Mouse (Mus musculus) limb, embryonic 10.5 days (tissue): ENCODE data around the gene Cdk5rap3. TPM values are rescaled to one million over a fixed set of nuclear protein-coding genes. Genes with fewer than 3 reads are reported as not detected.

Experiments used
- DNase-seq: peaks from one replicate; pipeline ENCODE4 v3.0.0-alpha.2; 2017; ENCODE audit warnings: low spot score
- H3K27ac ChIP-seq: fragments of 300-500 bp; sonication (generic); 2 replicates; pipeline ENCODE4 v1.5.1; 2016; ENCODE audit warnings: mild to moderate bottlenecking
- H3K27me3 ChIP-seq: fragments of 300-500 bp; sonication (generic); 2 replicates; pipeline ENCODE4 v1.6.1; 2016; ENCODE audit warnings: low read depth, mild to moderate bottlenecking; ENCODE audit not compliant: poor library complexity, severe bottlenecking
- H3K36me3 ChIP-seq: fragments of 300-500 bp; sonication (generic); 2 replicates; pipeline ENCODE4 v1.6.1; 2016; ENCODE audit warnings: mild to moderate bottlenecking, moderate library complexity
- H3K4me1 ChIP-seq: fragments of 300-500 bp; sonication (generic); 2 replicates; pipeline ENCODE4 v1.6.1; 2016
- H3K4me3 ChIP-seq: fragments of 300-500 bp; sonication (generic); 2 replicates; pipeline ENCODE4 v1.5.1; 2016; ENCODE audit warnings: mild to moderate bottlenecking, moderate library complexity
- H3K9me3 ChIP-seq: fragments of 300-500 bp; sonication (generic); replicated peaks from 2 replicates; pipeline ENCODE4 v1.6.1; 2016; ENCODE audit warnings: mild to moderate bottlenecking
- WGBS: fragments of 180-500 bp; shearing (Covaris S2); methylation state at CpG from one replicate; pipeline ENCODE4 v1.1.7; 2016; 5-methylcytosine and 5-hydroxymethylcytosine counted together
- polyA plus RNA-seq: library from polyadenylated mRNA; unstranded; fragments of >200 nt; fragmentation: Nextera tagmentation; extraction: Ambion mirVana; gene quantifications from 2 replicates; pipeline ENCODE4 v1.2.1, GENCODE M21; 2016

Gene Cdk5rap3
- polyA plus RNA-seq, 1 experiment from 2014 or later = 90.0 TPM

DNA sequence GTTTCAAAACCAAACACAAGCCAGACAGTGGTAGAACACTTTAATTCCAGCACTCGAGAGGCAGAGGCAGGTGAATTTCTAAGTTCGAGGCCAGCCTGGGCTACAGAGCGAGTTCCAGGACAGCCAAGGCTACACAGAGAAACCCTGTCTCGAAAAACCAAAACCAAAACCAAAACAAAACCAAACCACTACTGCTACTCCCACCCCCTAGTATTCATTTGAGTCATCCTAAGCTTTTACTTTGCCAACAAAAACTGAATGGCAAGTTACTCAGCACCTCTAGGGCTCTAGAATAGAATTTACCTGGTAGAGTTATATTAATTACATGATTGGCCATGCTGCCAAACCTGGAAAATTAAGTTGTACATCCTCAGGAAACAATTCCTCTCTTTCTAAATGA is 56.7 kb downstream of the Cdk5rap3 start:
- no peak overlapping the region for H3K4me3 ChIP-seq
- H3K27ac ChIP-seq = no peak overlapping the region
- DNase-seq = no peak
- no peaks in the 10 kb centered on the region for H3K9me3 ChIP-seq
- H3K4me1 ChIP-seq = peaks cover 32% of the 10 kb centered on the region
- WGBS = 94% methylated on average over 4 of the region's 4 CpGs
- H3K27me3 ChIP-seq = peaks cover 14% of the 10 kb centered on the region
- H3K36me3 ChIP-seq = no peaks in the 10 kb centered on the region

DNA sequence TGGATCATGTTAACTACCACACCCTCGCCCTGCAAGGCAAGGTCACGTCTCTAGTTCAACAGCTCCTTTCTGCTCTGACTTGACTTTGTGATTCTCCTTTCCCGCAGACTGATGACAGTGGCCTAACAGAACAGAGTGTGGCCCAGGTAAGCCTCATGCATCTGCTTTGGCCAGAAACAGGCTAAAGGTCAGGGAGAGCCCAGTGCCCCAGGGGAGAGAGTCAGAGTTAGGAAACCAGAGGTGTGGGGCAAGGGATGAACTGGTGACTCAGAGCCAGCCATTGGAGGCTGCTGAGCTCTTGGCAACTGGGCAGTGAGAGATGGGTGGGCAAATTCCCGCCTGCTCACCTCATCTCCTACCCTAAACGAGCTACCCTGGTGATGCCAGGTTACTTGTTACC is 58.9 kb downstream of the Cdk5rap3 start:
- H3K9me3 ChIP-seq = no peaks in the 10 kb centered on the region
- 81% methylated on average over 5 of the region's 5 CpGs for WGBS

More for the DNA sequence above, 58.9 kb downstream of the Cdk5rap3 start:
- no peak for DNase-seq
- 0 out of 2 replicates have a peak, but pooled peaks cover 3% of the 10 kb centered on the region for H3K36me3 ChIP-seq
- no peak overlapping the region for H3K4me3 ChIP-seq
- peaks cover 17% of the 10 kb centered on the region for H3K4me1 ChIP-seq
- H3K27me3 ChIP-seq = no peaks in the 10 kb centered on the region; the same call in 1 of the 2 replicates
- no peak overlapping the region for H3K27ac ChIP-seq

Other genes starting within 250 kb of the Cdk5rap3 start
- gene Snx11, start 138.9 kb downstream of the Cdk5rap3 start, polyA plus RNA-seq = 21.4 and 22.0 TPM in 2 replicates
- gene Cbx1, start 127.4 kb downstream of the Cdk5rap3 start, polyA plus RNA-seq = 179 and 200 TPM in 2 replicates
- gene Nfe2l1, start 86.5 kb downstream of the Cdk5rap3 start, polyA plus RNA-seq = 60.0 and 69.3 TPM in 2 replicates
- 25.9 and 39.9 TPM in 2 replicates for gene Copz2, start 66.6 kb downstream of the Cdk5rap3 start, polyA plus RNA-seq
- 0.58 and 0.71 TPM in 2 replicates for gene Prr15l, start 11.6 kb upstream of the Cdk5rap3 start, polyA plus RNA-seq
- gene Pnpo, start 27.5 kb upstream of the Cdk5rap3 start, polyA plus RNA-seq = 31.3 and 33.0 TPM in 2 replicates
- 26.1 and 28.1 TPM in 2 replicates for gene Sp2, start 66.5 kb upstream of the Cdk5rap3 start, polyA plus RNA-seq
- gene Sp6, start 96.9 kb upstream of the Cdk5rap3 start, polyA plus RNA-seq = 9.2 and 11.8 TPM in 2 replicates
- 47.5 and 50.4 TPM in 2 replicates for gene Scrn2, start 113.4 kb upstream of the Cdk5rap3 start, polyA plus RNA-seq
- gene Lrrc46, start 124.9 kb upstream of the Cdk5rap3 start, polyA plus RNA-seq = 0.90 and 1.0 TPM in 2 replicates
- gene Mrpl10, start 125.1 kb upstream of the Cdk5rap3 start, polyA plus RNA-seq = 93.6 and 94.8 TPM in 2 replicates
- 8.3 and 10.1 TPM in 2 replicates for gene Osbpl7, start 134.1 kb upstream of the Cdk5rap3 start, polyA plus RNA-seq
- gene Tbx21, start 198.8 kb upstream of the Cdk5rap3 start, polyA plus RNA-seq = 0.05 and 0.08 TPM in 2 replicates
- gene Tbkbp1, start 235.0 kb upstream of the Cdk5rap3 start, polyA plus RNA-seq = 6.1 and 7.8 TPM in 2 replicates